Mouse (Mus musculus): ENCODE measurements around the gene Mat2b. TPM values are rescaled to one million over a fixed set of nuclear protein-coding genes. Genes with fewer than 3 reads are reported as not detected.
"Not testable (repeated sequence)": the region's sequence is repeated elsewhere in the genome, so short reads cannot be mapped to it uniquely, and the experiment has no call there.

The Mat2b gene
- total RNA-seq (2017) = 112 and 124 TPM in 2 replicates

GRCm38 (mm10) chr11:40695103-40695502 lies at the start of gene Mat2b:
Mat2b (minus strand) TSS chr11:40695203.
- no peak for ATAC-seq (replicated peaks; ENCODE audit: low read depth, poor library complexity, severe bottlenecking)

GRCm38 (mm10) chr11:40744348-40744747 lies 49.3 kb upstream of the Mat2b start:
- no peak for ATAC-seq (replicated peaks; ENCODE audit: low read depth, poor library complexity, severe bottlenecking)

GRCm38 (mm10) chr11:40741605-40742262 lies 46.7 kb upstream of the Mat2b start:
- no peak for ATAC-seq (replicated peaks; ENCODE audit: low read depth, poor library complexity, severe bottlenecking)

- ATAC-seq (replicated peaks; ENCODE audit: low read depth, poor library complexity, severe bottlenecking) = no peak
Measured at GRCm38 (mm10) chr11:40737369-40737768, 42.4 kb upstream of the Mat2b start.

- no peak for ATAC-seq (replicated peaks; ENCODE audit: low read depth, poor library complexity, severe bottlenecking)
Measured at GRCm38 (mm10) chr11:40734251-40734752, 39.3 kb upstream of the Mat2b start.

GRCm38 (mm10) chr11:40733339-40734174 lies 38.6 kb upstream of the Mat2b start, which contains the start of the genes Hmmr and Nudcd2:
Hmmr (minus strand) TSS chr11:40733422.
Nudcd2 (plus strand) TSS chr11:40733667.
- ATAC-seq (replicated peaks; ENCODE audit: low read depth, poor library complexity, severe bottlenecking) = peak; percentile 93

GRCm38 (mm10) chr11:40732997-40733338 lies 38.0 kb upstream of the Mat2b start:
- peak; percentile 6; the same call in 1 of the 2 replicates for ATAC-seq (replicated peaks; ENCODE audit: low read depth, poor library complexity, severe bottlenecking)

GRCm38 (mm10) chr11:40718324-40718723 lies 23.3 kb upstream of the Mat2b start:
- peak; percentile 73 for ATAC-seq (replicated peaks; ENCODE audit: low read depth, poor library complexity, severe bottlenecking)

GRCm38 (mm10) chr11:40715524-40715923 lies 20.5 kb upstream of the Mat2b start:
- 0 out of 2 replicates have a peak, but pooled peaks have one; percentile 45 for ATAC-seq (replicated peaks; ENCODE audit: low read depth, poor library complexity, severe bottlenecking)

GRCm38 (mm10) chr11:40713858-40714257 lies 18.9 kb upstream of the Mat2b start:
- 0 out of 2 replicates have a peak, but pooled peaks have one; percentile 10 for ATAC-seq (replicated peaks; ENCODE audit: low read depth, poor library complexity, severe bottlenecking)

- not testable (repeated sequence) for ATAC-seq (replicated peaks; ENCODE audit: low read depth, poor library complexity, severe bottlenecking)
Measured at GRCm38 (mm10) chr11:40709899-40710298, 14.9 kb upstream of the Mat2b start.

- peak; percentile 39 for ATAC-seq (replicated peaks; ENCODE audit: low read depth, poor library complexity, severe bottlenecking)
Measured at GRCm38 (mm10) chr11:40694311-40695087, 504 bp downstream of the Mat2b start.

- ATAC-seq (replicated peaks; ENCODE audit: low read depth, poor library complexity, severe bottlenecking) = peak; percentile 57
Measured at GRCm38 (mm10) chr11:40693366-40693951, 1.5 kb downstream of the Mat2b start.

- ATAC-seq (replicated peaks; ENCODE audit: low read depth, poor library complexity, severe bottlenecking) = peak; percentile 81
Measured at GRCm38 (mm10) chr11:40692511-40693365, 2.3 kb downstream of the Mat2b start.

GRCm38 (mm10) chr11:40692101-40692509 lies 2.9 kb downstream of the Mat2b start:
- no peak for ATAC-seq (replicated peaks; ENCODE audit: low read depth, poor library complexity, severe bottlenecking)

- no peak for ATAC-seq (replicated peaks; ENCODE audit: low read depth, poor library complexity, severe bottlenecking)
Measured at GRCm38 (mm10) chr11:40690444-40691127, 4.4 kb downstream of the Mat2b start.

- no peak for ATAC-seq (replicated peaks; ENCODE audit: low read depth, poor library complexity, severe bottlenecking)
Measured at GRCm38 (mm10) chr11:40683295-40683694, 11.7 kb downstream of the Mat2b start.

GRCm38 (mm10) chr11:40682456-40682855 lies 12.5 kb downstream of the Mat2b start:
- ATAC-seq (replicated peaks; ENCODE audit: low read depth, poor library complexity, severe bottlenecking) = no peak

Data from common myeloid progenitor, adult 5-6 weeks (primary cell).